Mouse (Mus musculus) heart, postnatal 0 days (tissue): ENCODE results near the gene Gm20696.

Source experiments
- CTCF ChIP-seq: IDR thresholded peaks from 2 replicates; pipeline ENCODE4 v1.5.1; 2016; ENCODE audit warnings: antibody characterized with exemption, control low read depth, low read depth
- EP300 ChIP-seq: IDR thresholded peaks from 2 replicates; pipeline ENCODE4 v1.6.1; 2016; ENCODE audit warnings: antibody characterized with exemption, low read depth

- TF ChIP-seq CTCF: no peak
- TF ChIP-seq EP300: no peak
Observed at GRCm38 (mm10) chr6:99269921-99270320, 396.7 kb downstream of the Gm20696 start.
